Mouse (Mus musculus): ENCODE measurements around the gene Mad2l1.

The Mad2l1 gene

DNA sequence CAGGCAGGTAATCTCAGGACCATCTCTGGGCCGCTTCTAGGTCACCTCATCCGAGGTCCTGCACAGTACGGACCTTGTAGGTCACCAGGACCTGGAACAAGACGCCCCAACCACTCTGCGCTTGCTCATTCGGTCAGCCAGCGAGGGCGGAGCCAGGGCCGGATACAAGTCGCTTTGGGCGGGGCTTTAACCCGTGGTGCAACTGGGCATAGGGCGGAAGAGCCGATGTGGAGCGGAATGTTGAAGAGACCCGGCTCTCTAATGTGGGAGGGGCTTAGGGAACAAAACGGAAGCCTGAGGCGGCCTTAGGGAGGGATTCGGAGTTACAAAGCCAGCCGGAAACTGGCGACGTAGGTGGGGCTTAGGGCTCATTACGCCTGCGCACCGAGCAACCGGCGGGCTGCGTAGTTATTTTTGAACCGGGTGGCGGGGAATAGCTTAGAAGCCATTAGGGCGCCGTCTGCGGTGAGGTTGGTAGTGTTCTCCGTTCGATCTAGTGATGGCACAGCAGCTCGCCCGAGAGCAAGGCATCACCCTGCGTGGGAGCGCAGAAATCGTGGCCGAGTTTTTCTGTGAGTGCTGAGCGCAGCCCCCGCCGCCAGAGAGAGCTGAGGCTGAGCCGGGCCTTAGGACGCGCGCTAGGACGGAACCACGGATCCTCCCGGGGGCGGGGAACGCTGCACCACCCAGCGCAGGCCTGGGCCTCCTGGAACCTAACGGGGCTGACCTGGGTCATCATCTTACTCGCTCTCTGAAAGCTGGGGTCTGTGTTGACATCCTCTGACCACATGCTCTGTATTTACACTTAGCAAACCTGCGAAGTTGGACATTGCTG, at the start of gene Mad2l1:
Mad2l1 (plus strand) TSS at position 363 of the 835 bp plus-strand sequence.
- DNase-seq: peak; percentile 99

DNA sequence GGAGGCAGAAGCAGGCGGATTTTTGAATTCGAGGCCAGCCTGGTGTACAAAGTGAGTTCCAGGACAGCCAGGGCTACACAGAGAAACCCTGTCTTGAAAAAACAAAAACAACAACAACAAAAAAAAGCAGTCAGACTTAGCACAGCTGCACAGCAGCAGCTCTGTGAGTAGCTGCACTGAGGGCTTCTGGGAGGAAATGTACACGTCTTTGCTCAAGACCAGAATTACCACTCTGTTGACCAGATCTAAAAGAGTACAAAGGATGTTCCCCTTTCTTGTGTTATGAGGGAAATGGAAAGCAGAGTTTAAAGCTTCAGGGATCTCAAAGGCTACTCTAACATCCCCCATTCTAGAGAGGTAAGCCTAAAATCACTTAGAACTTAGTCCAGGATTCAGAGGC, 41.5 kb upstream of the Mad2l1 start:
- no peak for DNase-seq

DNA sequence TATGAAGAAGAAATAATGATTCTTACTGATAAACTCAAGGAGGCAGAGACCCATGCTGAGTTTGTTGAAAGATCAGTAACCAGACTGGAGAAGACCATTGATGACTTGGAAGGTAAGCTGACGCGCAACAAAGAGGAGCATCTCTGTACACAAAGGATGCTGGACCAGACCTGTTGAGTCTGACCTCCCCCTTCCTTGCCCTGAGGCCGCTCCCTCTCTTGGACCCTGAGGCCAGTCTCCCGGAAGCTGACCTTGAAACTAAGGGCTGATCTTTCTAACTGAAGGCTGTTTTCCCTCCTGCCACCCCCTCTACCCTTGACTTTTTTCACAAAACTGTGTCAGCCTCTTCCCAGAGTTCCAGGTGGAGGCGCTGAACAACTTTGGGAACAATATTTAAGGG, 18.8 kb upstream of the Mad2l1 start:
- no peak for DNase-seq

DNA sequence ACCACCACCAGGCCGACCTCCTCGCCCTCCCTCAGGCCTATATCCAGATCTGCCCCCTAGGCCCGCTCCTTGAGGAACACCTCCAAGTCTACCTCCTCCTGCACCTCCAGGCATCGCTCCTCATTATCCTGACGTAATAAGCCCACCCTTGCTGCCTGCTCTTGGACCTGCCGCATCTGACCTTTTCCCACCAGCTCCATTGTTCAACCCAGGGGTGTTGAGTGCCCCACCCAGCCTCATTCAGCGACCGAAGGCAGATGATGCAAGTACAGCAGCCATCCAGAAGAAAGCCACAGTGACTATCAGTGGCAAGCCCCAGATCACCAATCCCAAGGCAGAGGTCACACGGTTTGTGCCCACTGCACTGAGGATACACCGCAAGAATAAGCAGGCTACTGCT, 6.8 kb upstream of the Mad2l1 start:
- DNase-seq: no peak

DNA sequence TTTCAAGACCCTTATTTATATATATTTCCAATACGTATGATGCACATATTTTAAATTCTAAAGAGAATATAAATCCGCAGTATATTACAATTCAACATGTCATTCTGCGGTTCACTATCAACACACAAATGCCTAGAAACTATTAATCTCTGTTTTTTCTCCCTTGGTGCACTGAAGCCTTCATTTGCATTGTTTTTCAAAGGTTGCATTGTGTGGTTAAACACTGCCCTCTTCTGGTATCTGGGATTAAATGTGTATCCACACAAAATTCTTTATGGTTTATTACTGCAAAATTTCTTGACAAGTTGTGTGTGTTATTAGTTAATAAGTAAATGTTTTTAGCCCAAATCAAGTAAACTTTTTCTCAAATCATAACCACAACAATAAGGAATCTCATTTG, 1.9 kb upstream of the Mad2l1 start:
- DNase-seq: peak; percentile 60

DNA sequence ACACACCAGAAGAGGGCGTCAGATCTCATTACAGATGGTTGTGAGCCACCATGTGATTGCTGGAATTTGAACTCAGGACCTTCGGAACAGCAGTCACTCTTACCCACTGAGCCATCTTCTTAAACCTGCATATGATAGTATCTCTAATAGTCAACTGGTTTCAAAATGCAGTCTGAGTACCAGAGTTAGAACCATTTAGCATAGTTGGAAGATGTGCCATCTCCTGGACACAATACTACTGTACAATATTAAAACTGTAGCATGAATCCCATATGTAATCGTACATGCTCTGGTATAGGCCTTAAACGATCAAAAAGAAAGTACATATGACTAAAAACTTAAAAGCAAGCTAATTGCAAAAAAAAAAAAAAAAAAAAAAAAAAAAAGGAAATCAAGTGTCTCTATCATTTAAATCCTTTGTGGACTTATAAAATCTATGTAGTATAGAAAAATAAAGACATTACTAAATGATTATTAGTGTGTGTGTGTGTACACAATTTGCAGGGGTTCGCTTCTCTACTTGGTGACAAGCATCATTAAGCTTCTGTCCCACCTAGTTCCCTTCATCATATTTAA, 736 bp upstream of the Mad2l1 start:
- DNase-seq: peak; percentile 7

DNA sequence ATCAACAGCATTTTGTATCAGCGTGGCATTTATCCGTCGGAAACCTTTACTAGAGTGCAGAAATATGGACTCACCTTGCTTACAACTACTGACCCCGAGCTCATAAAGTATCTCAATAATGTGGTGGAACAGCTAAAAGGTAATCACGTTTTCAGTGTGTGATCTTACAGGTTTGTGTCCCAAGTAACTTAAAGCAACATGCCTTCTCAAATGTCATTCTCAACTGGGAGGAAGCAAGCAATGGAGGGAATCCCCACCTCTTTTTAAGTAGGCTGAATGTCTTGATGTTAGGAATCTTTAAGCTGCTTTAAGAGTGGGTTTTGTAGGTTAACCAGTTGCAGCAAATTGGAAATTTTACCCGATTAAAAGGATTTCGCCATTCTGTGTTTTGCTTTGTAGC, 776 bp downstream of the Mad2l1 start:
- DNase-seq: no peak

DNA sequence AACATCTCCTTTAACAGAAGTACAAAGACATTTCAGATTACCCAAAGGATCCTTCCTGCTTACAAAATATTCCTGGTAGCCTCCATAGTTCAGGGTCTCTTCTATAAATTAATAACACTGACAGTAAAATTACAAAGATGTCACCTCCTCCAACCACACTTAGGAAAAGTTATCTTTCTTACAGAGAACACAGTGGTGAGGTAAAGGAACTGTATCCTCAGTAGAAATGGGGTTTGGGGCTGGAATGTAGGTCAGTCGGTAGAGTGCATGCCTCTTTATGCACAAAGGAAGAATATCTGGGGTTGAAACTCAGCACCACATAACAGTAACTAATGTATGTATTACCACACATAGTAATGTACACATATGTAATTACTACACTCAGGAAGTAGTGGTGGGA, 24.8 kb downstream of the Mad2l1 start, which contains the start of gene Vmn1r32:
Vmn1r32 (minus strand) TSS at position 101 of the 400 bp plus-strand sequence.
- no peak for DNase-seq

DNA sequence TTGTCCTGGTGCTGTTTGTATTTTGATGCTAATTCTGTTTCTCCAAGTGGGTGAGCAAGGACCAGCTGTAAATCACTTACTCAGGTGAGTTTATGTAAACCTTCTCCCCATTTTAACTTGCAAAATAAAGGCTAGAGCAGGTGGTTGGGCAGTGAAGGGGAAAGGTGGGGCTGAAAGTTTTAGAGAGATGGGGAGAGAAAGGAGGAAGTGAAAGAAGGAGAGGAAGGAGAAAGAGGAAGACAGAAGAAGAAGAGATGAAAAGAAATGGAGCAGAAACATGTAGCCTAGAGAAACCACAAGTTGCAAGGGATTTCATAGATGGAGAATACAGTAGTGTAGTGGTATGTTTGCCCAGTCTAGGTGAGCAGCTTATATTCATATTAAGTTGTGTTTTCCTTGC, 60.6 kb downstream of the Mad2l1 start:
- DNase-seq: no peak

All from kidney, adult 9 months (tissue).